Comparison of ENCODE assay signal across 8 mouse cellular contexts in genomic region chr17:35917463-35918251, GRCm38 (mm10). TPM values are rescaled to one million over a fixed set of nuclear protein-coding genes. Genes with fewer than 3 reads are reported as not detected.
A peak's percentile ranks its signal among the peaks of the same experiment; 100 is the strongest.
DNase-seq lines count a peak whose midpoint lies in the region; ATAC-seq lines count a peak whose summit lies in the region.

No protein-coding gene starts in this region.

- no peak for ATAC-seq in embryonic facial prominence, embryonic 15.5 days (ENCODE audit: insufficient number of reproducible peaks, low FRiP score, low TSS enrichment, low read depth)
- ATAC-seq in hindbrain, embryonic 12.5 days (ENCODE audit: low FRiP score), result 0 out of 2 replicates have a peak, but pooled peaks have one; percentile 1
- ATAC-seq in midbrain, embryonic 11.5 days (ENCODE audit: low FRiP score), result peak; percentile 7; the same call in 1 of the 2 replicates
- no peak for ATAC-seq in stomach, embryonic 16.5 days (ENCODE audit: insufficient read depth, low FRiP score)

- peaks cover 31% of the 10 kb centered on the region for H3K4me1 ChIP-seq in embryonic facial prominence, embryonic 15.5 days
- peaks cover 37% of the 10 kb centered on the region for H3K4me1 ChIP-seq in hindbrain, embryonic 12.5 days
- H3K4me1 ChIP-seq in midbrain, embryonic 11.5 days (ENCODE audit: control insufficient read depth, insufficient read depth, low read length), result peaks cover 21% of the 10 kb centered on the region
- peaks cover 26% of the 10 kb centered on the region for H3K4me1 ChIP-seq in stomach, embryonic 16.5 days (ENCODE audit: control insufficient read depth, insufficient read depth, low read length)

- intact Hi-C loops in left cerebral cortex, postnatal 36 days (cut with DNase I), result loop anchor here (5.0 kb wide), 1 partner anchor 80 kb away; the partner anchor contains the start of gene Tubb5

- peak overlapping the region; percentile 86 for H3K4me2 ChIP-seq in embryonic facial prominence, embryonic 15.5 days (replicated peaks)
- H3K4me2 ChIP-seq in hindbrain, embryonic 12.5 days (replicated peaks), result peak overlapping the region; percentile 89
- H3K4me2 ChIP-seq in midbrain, embryonic 11.5 days, result peak overlapping the region; percentile 85
- H3K4me2 ChIP-seq in stomach, embryonic 16.5 days (ENCODE audit: low read depth, low read length), result peak overlapping the region; percentile 87

- H3K27me3 ChIP-seq in embryonic facial prominence, embryonic 15.5 days, result no peaks in the 10 kb centered on the region
- H3K27me3 ChIP-seq in hindbrain, embryonic 12.5 days, result no peaks in the 10 kb centered on the region
- H3K27me3 ChIP-seq in midbrain, embryonic 11.5 days (ENCODE audit: control insufficient read depth, insufficient read depth, low read length), result no peaks in the 10 kb centered on the region
- H3K27me3 ChIP-seq in stomach, embryonic 16.5 days (ENCODE audit: control insufficient read depth, insufficient read depth, low read length), result no peaks in the 10 kb centered on the region

- peaks cover 8% of the 10 kb centered on the region for H3K36me3 ChIP-seq in embryonic facial prominence, embryonic 15.5 days
- H3K36me3 ChIP-seq in hindbrain, embryonic 12.5 days, result peaks cover 13% of the 10 kb centered on the region; the same call in 1 of the 2 replicates
- H3K36me3 ChIP-seq in midbrain, embryonic 11.5 days (ENCODE audit: control insufficient read depth, insufficient read depth, low read length), result peaks cover 3% of the 10 kb centered on the region
- peaks cover 13% of the 10 kb centered on the region; the same call in 1 of the 2 replicates for H3K36me3 ChIP-seq in stomach, embryonic 16.5 days (ENCODE audit: control insufficient read depth, insufficient read depth, low read length)

- DNase-seq in frontal cortex, postnatal 36 days (ENCODE audit: low spot score in 2 of 2), result peak; percentile 42 to 67
- no peak for DNase-seq in frontal cortex, postnatal 25 days (ENCODE audit: low spot score in 2 of 2)
- peak; percentile 69 for DNase-seq in adrenal gland, postnatal 14 days
- peak; percentile 48 to 52 for DNase-seq in left cerebral cortex, postnatal 36 days (ENCODE audit: low spot score in 2 of 2)
- peak; percentile 97 for DNase-seq in midbrain, embryonic 11.5 days (ENCODE audit: low spot score, missing footprints)

- no peaks in the 10 kb centered on the region for H3K9me3 ChIP-seq in embryonic facial prominence, embryonic 15.5 days (replicated peaks)
- H3K9me3 ChIP-seq in hindbrain, embryonic 12.5 days (replicated peaks), result no peaks in the 10 kb centered on the region
- no peaks in the 10 kb centered on the region for H3K9me3 ChIP-seq in midbrain, embryonic 11.5 days (ENCODE audit: control insufficient read depth, low read length)
- H3K9me3 ChIP-seq in stomach, embryonic 16.5 days (replicated peaks; ENCODE audit: control insufficient read depth, low read length), result no peaks in the 10 kb centered on the region

- H3K9ac ChIP-seq in embryonic facial prominence, embryonic 15.5 days, result peak overlapping the region; percentile 76
- H3K9ac ChIP-seq in hindbrain, embryonic 12.5 days, result peak overlapping the region; percentile 96
- peak overlapping the region; percentile 99 for H3K9ac ChIP-seq in midbrain, embryonic 11.5 days (ENCODE audit: low read length)
- H3K9ac ChIP-seq in stomach, embryonic 16.5 days (ENCODE audit: low read length), result peak overlapping the region; percentile 95

- 0% methylated on average over 13 of the region's 13 CpGs for WGBS in embryonic facial prominence, embryonic 15.5 days
- WGBS in hindbrain, embryonic 12.5 days, result under 1% methylated on average over 13 of the region's 13 CpGs
- under 1% methylated on average over 13 of the region's 13 CpGs for WGBS in midbrain, embryonic 11.5 days
- 0% methylated on average over 13 of the region's 13 CpGs for WGBS in stomach, embryonic 16.5 days

- H3K4me3 ChIP-seq in embryonic facial prominence, embryonic 15.5 days (replicated peaks), result peak overlapping the region; percentile 80
- H3K4me3 ChIP-seq in hindbrain, embryonic 12.5 days, result peak overlapping the region; percentile 65
- H3K4me3 ChIP-seq in midbrain, embryonic 11.5 days (ENCODE audit: low read depth, low read length), result peak overlapping the region; percentile 77
- peak overlapping the region; percentile 82 for H3K4me3 ChIP-seq in stomach, embryonic 16.5 days (replicated peaks; ENCODE audit: low read length)

- H3K27ac ChIP-seq in embryonic facial prominence, embryonic 15.5 days (replicated peaks), result peak overlapping the region; percentile 98
- H3K27ac ChIP-seq in hindbrain, embryonic 12.5 days, result peak overlapping the region; percentile 99
- H3K27ac ChIP-seq in midbrain, embryonic 11.5 days (ENCODE audit: low read depth, low read length), result peak overlapping the region; percentile 87
- H3K27ac ChIP-seq in stomach, embryonic 16.5 days (ENCODE audit: low read length), result peak overlapping the region; percentile 99

RNA-seq across cellular contexts. Expression of gene Ppp1r10, which starts 1.4 kb away (rescaled TPM):
- 91.4 and 97.7 TPM in 2 replicates for total RNA-seq in adrenal gland, postnatal 14 days (2021)
- 39.2 and 39.5 TPM in 2 replicates for polyA plus RNA-seq in embryonic facial prominence, embryonic 15.5 days (2015; fragmentation: Nextera tagmentation; extraction: Ambion mirVana)
- 58.3 and 68.2 TPM in 2 replicates for polyA plus RNA-seq in hindbrain, embryonic 12.5 days (2016; fragmentation: Nextera tagmentation; extraction: Ambion mirVana)
- total RNA-seq in left cerebral cortex, postnatal 36 days (2021), result 10 to 100 TPM; 62.5 to 84.5 TPM
- 44.3 TPM in 2 replicates for polyA plus RNA-seq in midbrain, embryonic 11.5 days (2014; fragmentation: Nextera tagmentation; extraction: Ambion mirVana)
- polyA plus RNA-seq in stomach, embryonic 16.5 days (2015; fragmentation: Nextera tagmentation; extraction: Ambion mirVana), result 33.1 and 34.3 TPM in 2 replicates

RNA-seq across cellular contexts. Expression of gene Mrps18b, which starts 1.5 kb away (rescaled TPM):
- 108 and 114 TPM in 2 replicates for total RNA-seq in adrenal gland, postnatal 14 days (2021)
- polyA plus RNA-seq in embryonic facial prominence, embryonic 15.5 days (2015; fragmentation: Nextera tagmentation; extraction: Ambion mirVana), result 72.5 and 75.7 TPM in 2 replicates
- 46.8 and 51.1 TPM in 2 replicates for polyA plus RNA-seq in hindbrain, embryonic 12.5 days (2016; fragmentation: Nextera tagmentation; extraction: Ambion mirVana)
- total RNA-seq in left cerebral cortex, postnatal 36 days (2021), result 10 to 100 TPM; 38.0 to 46.2 TPM
- polyA plus RNA-seq in midbrain, embryonic 11.5 days (2014; fragmentation: Nextera tagmentation; extraction: Ambion mirVana), result 57.1 and 61.8 TPM in 2 replicates
- 83.2 and 87.3 TPM in 2 replicates for polyA plus RNA-seq in stomach, embryonic 16.5 days (2015; fragmentation: Nextera tagmentation; extraction: Ambion mirVana)

RNA-seq across cellular contexts. Expression of gene Atat1, which starts 7.8 kb away (rescaled TPM):
- 29.0 and 31.5 TPM in 2 replicates for total RNA-seq in adrenal gland, postnatal 14 days (2021)
- 64.5 and 77.7 TPM in 2 replicates for polyA plus RNA-seq in embryonic facial prominence, embryonic 15.5 days (2015; fragmentation: Nextera tagmentation; extraction: Ambion mirVana)
- polyA plus RNA-seq in hindbrain, embryonic 12.5 days (2016; fragmentation: Nextera tagmentation; extraction: Ambion mirVana), result 294 and 303 TPM in 2 replicates
- total RNA-seq in left cerebral cortex, postnatal 36 days (2021), result 10 to 100 TPM; 51.1 to 63.9 TPM
- polyA plus RNA-seq in midbrain, embryonic 11.5 days (2014; fragmentation: Nextera tagmentation; extraction: Ambion mirVana), result 158 and 168 TPM in 2 replicates
- 50.8 and 51.9 TPM in 2 replicates for polyA plus RNA-seq in stomach, embryonic 16.5 days (2015; fragmentation: Nextera tagmentation; extraction: Ambion mirVana)

RNA-seq across cellular contexts. Expression of gene 2310061I04Rik, which starts 20.4 kb away (rescaled TPM):
- total RNA-seq in adrenal gland, postnatal 14 days (2021), result 73.6 and 79.5 TPM in 2 replicates
- polyA plus RNA-seq in embryonic facial prominence, embryonic 15.5 days (2015; fragmentation: Nextera tagmentation; extraction: Ambion mirVana), result 22.3 and 23.9 TPM in 2 replicates
- 25.7 and 28.7 TPM in 2 replicates for polyA plus RNA-seq in hindbrain, embryonic 12.5 days (2016; fragmentation: Nextera tagmentation; extraction: Ambion mirVana)
- 10 to 100 TPM; 58.4 to 62.0 TPM for total RNA-seq in left cerebral cortex, postnatal 36 days (2021)
- 22.7 and 23.3 TPM in 2 replicates for polyA plus RNA-seq in midbrain, embryonic 11.5 days (2014; fragmentation: Nextera tagmentation; extraction: Ambion mirVana)
- polyA plus RNA-seq in stomach, embryonic 16.5 days (2015; fragmentation: Nextera tagmentation; extraction: Ambion mirVana), result 19.1 and 22.9 TPM in 2 replicates

RNA-seq across cellular contexts. Expression of gene Dhx16, which starts 38.0 kb away (rescaled TPM):
- 40.2 and 41.1 TPM in 2 replicates for total RNA-seq in adrenal gland, postnatal 14 days (2021)
- polyA plus RNA-seq in embryonic facial prominence, embryonic 15.5 days (2015; fragmentation: Nextera tagmentation; extraction: Ambion mirVana), result 40.7 and 50.6 TPM in 2 replicates
- 45.2 and 46.0 TPM in 2 replicates for polyA plus RNA-seq in hindbrain, embryonic 12.5 days (2016; fragmentation: Nextera tagmentation; extraction: Ambion mirVana)
- 10 to 100 TPM; 26.0 to 32.0 TPM for total RNA-seq in left cerebral cortex, postnatal 36 days (2021)
- polyA plus RNA-seq in midbrain, embryonic 11.5 days (2014; fragmentation: Nextera tagmentation; extraction: Ambion mirVana), result 39.0 and 43.6 TPM in 2 replicates
- 33.8 and 44.1 TPM in 2 replicates for polyA plus RNA-seq in stomach, embryonic 16.5 days (2015; fragmentation: Nextera tagmentation; extraction: Ambion mirVana)

Comparison
In these comparisons a context has a peak if more than half of its experiments do, and no peak if none do; other contexts are left out.
1. DNase-seq: peak in frontal cortex, postnatal 36 days (2 of 2), adrenal gland, postnatal 14 days (single experiment), left cerebral cortex, postnatal 36 days (2 of 2) and midbrain, embryonic 11.5 days (single experiment); none in frontal cortex, postnatal 25 days (0 of 2).
2. ATAC-seq: peak in hindbrain, embryonic 12.5 days (single experiment) and midbrain, embryonic 11.5 days (single experiment); none in embryonic facial prominence, embryonic 15.5 days (single experiment) and stomach, embryonic 16.5 days (single experiment).
3. Peak in every context shown above with its lines, with median percentiles within 50 percentile points of each other: H3K27ac ChIP-seq, H3K4me2 ChIP-seq, H3K4me3 ChIP-seq and H3K9ac ChIP-seq.